Mouse (Mus musculus) liver, embryonic 16.5 days (tissue): Measurements from ENCODE around the gene Vps35l. TPM values are rescaled to one million over a fixed set of nuclear protein-coding genes. Genes with fewer than 3 reads are reported as not detected.

Experiments
- ATAC-seq: fragments of 200-750 bp; cut with Nextera tagmentation; 2 replicates; pipeline ENCODE4 v1.8.0; 2017; ENCODE audit warnings: low read depth, mild to moderate bottlenecking, moderate number of reproducible peaks, moderate library complexity
- H3K27ac ChIP-seq: fragments of 300-500 bp; sonication (generic); 2 replicates; pipeline ENCODE4 v1.5.1; 2014; ENCODE audit warnings: mild to moderate bottlenecking, low read length
- H3K27me3 ChIP-seq: fragments of 300-500 bp; sonication (generic); 2 replicates; pipeline ENCODE4 v1.6.1; 2014; ENCODE audit warnings: low read depth, low read length, mixed read lengths; ENCODE audit not compliant: control insufficient read depth, insufficient read depth
- H3K36me3 ChIP-seq: fragments of 300-500 bp; sonication (generic); 2 replicates; pipeline ENCODE4 v1.6.1; 2014; ENCODE audit warnings: mild to moderate bottlenecking; ENCODE audit not compliant: control insufficient read depth, insufficient read depth
- H3K4me1 ChIP-seq: fragments of 300-500 bp; sonication (generic); 2 replicates; pipeline ENCODE4 v1.6.1; 2014; ENCODE audit warnings: low read depth, low read length, mixed read lengths; ENCODE audit not compliant: control insufficient read depth
- H3K4me2 ChIP-seq: fragments of 300-500 bp; sonication (generic); 2 replicates; pipeline ENCODE4 v1.6.1; 2014; ENCODE audit warnings: low read depth, low read length, mixed read lengths
- H3K4me3 ChIP-seq: fragments of 300-500 bp; sonication (generic); 2 replicates; pipeline ENCODE4 v1.5.1; 2014; ENCODE audit warnings: low read depth, mild to moderate bottlenecking, low read length
- H3K9ac ChIP-seq: fragments of 300-500 bp; sonication (generic); 2 replicates; pipeline ENCODE4 v1.6.1; 2014; ENCODE audit warnings: low read depth, low read length
- H3K9me3 ChIP-seq: fragments of 300-500 bp; sonication (generic); replicated peaks from 2 replicates; pipeline ENCODE4 v1.6.1; 2016; ENCODE audit warnings: low read length; ENCODE audit not compliant: control insufficient read depth
- WGBS: fragments of 180-500 bp; shearing (Covaris S2); extraction: QIAGEN DNeasy Blood & Tissue Kit; methylation state at CpG from one replicate; pipeline ENCODE4 v1.1.7; 2014; ENCODE audit not compliant: insufficient replicate concordance; 5-methylcytosine and 5-hydroxymethylcytosine counted together
- polyA plus RNA-seq: library from polyadenylated mRNA; unstranded; fragments of >200 nt; fragmentation: Nextera tagmentation; extraction: Ambion mirVana; gene quantifications from 2 replicates; pipeline ENCODE4 v1.2.1, GENCODE M21; 2015

Gene Vps35l
- polyA plus RNA-seq, 1 experiment from 2014 or later, result 31.3 TPM

GRCm38 (mm10) chr7:118778561-118778960, 38.5 kb downstream of the Vps35l start:
- Histone ChIP-seq H3K9me3 (no peaks in the 10 kb centered on the region), H3K4me1 (no peaks in the 10 kb centered on the region), H3K4me3 (no peak overlapping the region), H3K4me2 (no peak overlapping the region), H3K27me3 (no peaks in the 10 kb centered on the region), H3K9ac (no peak overlapping the region), H3K27ac (no peak overlapping the region), H3K36me3 (no peaks in the 10 kb centered on the region)
- ATAC-seq, result no peak
- WGBS, result 73% methylated on average over 6 of the region's 6 CpGs

DNA sequence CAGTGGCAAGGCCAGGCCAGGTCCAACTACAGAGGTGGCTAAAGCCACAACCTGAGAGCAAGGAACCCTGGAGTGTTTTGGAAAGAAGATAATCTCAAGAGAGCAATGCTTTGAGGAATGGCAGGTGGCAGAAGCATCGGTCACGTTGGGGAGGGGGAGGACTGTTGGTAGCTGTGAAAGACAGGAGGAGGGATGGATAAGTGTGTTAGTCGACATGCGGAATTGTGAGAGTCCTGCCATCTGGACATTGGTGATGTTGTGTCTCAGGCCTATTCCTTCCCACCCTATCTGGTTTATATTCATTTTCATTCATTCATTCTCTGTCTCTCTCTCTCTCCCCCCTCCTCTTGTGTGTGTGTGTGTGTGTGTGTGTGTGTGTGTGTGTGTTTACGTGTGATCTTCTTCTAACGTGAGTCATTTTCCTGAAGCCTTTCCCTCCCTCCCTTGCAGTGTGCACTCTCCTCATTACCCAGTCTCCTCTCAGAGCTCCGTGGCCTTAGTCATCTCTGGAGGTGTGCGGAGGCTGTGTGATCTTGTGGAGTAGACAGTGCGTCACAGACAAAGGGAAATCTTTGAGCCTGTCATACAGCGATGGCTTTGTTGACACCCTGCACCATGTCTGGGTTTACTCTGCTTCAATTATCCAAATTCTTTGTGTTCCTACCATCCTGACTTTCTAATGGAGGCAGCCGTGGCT, 43.4 kb downstream of the Vps35l start:
- Histone ChIP-seq H3K9me3 (no peaks in the 10 kb centered on the region), H3K4me1 (no peaks in the 10 kb centered on the region), H3K27ac (no peak overlapping the region), H3K27me3 (no peaks in the 10 kb centered on the region), H3K4me2 (no peak overlapping the region), H3K4me3 (no peak overlapping the region), H3K9ac (no peak overlapping the region), H3K36me3 (no peaks in the 10 kb centered on the region)
- ATAC-seq, result no peak
- 75% methylated on average over 11 of the region's 11 CpGs for WGBS

GRCm38 (mm10) chr7:118786091-118786490, 46.1 kb downstream of the Vps35l start:
- WGBS, result 74% methylated on average over 6 of the region's 6 CpGs
- H3K4me2 ChIP-seq, result no peak overlapping the region
- H3K9ac ChIP-seq, result no peak overlapping the region
- ATAC-seq, result no peak
- H3K27me3 ChIP-seq, result no peaks in the 10 kb centered on the region
- H3K4me1 ChIP-seq, result no peaks in the 10 kb centered on the region
- H3K4me3 ChIP-seq, result no peak overlapping the region
- no peak overlapping the region for H3K27ac ChIP-seq
- H3K36me3 ChIP-seq, result no peaks in the 10 kb centered on the region
- no peaks in the 10 kb centered on the region for H3K9me3 ChIP-seq

GRCm38 (mm10) chr7:118787326-118787725, 47.3 kb downstream of the Vps35l start:
- Histone ChIP-seq H3K27me3 (no peaks in the 10 kb centered on the region), H3K9me3 (no peaks in the 10 kb centered on the region), H3K4me2 (no peak overlapping the region), H3K36me3 (no peaks in the 10 kb centered on the region), H3K9ac (no peak overlapping the region), H3K27ac (no peak overlapping the region), H3K4me3 (no peak overlapping the region), H3K4me1 (no peaks in the 10 kb centered on the region)
- 74% methylated on average over 5 of the region's 5 CpGs for WGBS
- no peak for ATAC-seq

DNA sequence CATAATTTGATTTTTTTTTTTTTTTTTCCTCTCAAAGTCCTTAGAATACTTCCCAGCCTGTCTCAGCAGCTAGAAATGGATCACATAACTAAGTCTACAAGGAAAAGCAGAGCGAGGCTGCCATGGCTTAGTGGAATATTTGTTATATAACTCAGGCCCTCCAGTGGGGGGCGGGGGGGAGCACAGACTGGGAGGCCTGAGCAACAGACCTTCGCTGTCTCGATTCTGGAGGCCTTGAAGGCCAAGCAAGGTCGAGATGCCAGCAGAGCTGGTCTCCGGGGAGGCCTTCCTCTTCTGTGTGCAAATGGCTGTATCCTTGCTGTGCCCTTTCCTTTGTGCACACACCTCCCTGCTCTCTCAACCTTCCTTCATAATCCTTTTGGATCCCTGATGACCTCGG, 48.5 kb downstream of the Vps35l start:
- Histone ChIP-seq H3K4me1 (no peaks in the 10 kb centered on the region), H3K27ac (no peak overlapping the region), H3K9ac (no peak overlapping the region), H3K4me2 (no peak overlapping the region), H3K27me3 (no peaks in the 10 kb centered on the region), H3K36me3 (no peaks in the 10 kb centered on the region), H3K4me3 (no peak overlapping the region), H3K9me3 (no peaks in the 10 kb centered on the region)
- WGBS, result 64% methylated on average over 7 of the region's 7 CpGs
- ATAC-seq, result no peak

GRCm38 (mm10) chr7:118790292-118790691, 50.3 kb downstream of the Vps35l start:
- Histone ChIP-seq H3K4me3 (no peak overlapping the region), H3K9me3 (no peaks in the 10 kb centered on the region), H3K27ac (no peak overlapping the region), H3K4me1 (no peaks in the 10 kb centered on the region), H3K27me3 (no peaks in the 10 kb centered on the region), H3K4me2 (no peak overlapping the region), H3K36me3 (no peaks in the 10 kb centered on the region), H3K9ac (no peak overlapping the region)
- ATAC-seq, result no peak
- WGBS, result 66% methylated on average over 5 of the region's 5 CpGs

GRCm38 (mm10) chr7:118793899-118794298, 53.9 kb downstream of the Vps35l start:
- H3K36me3 ChIP-seq, result no peaks in the 10 kb centered on the region
- no peak overlapping the region for H3K27ac ChIP-seq
- no peak overlapping the region for H3K4me3 ChIP-seq
- 74% methylated on average over 8 of the region's 8 CpGs for WGBS
- H3K9me3 ChIP-seq, result no peaks in the 10 kb centered on the region
- H3K9ac ChIP-seq, result no peak overlapping the region
- H3K4me2 ChIP-seq, result no peak overlapping the region
- no peaks in the 10 kb centered on the region for H3K4me1 ChIP-seq
- no peak for ATAC-seq
- no peaks in the 10 kb centered on the region for H3K27me3 ChIP-seq

- no peak overlapping the region for H3K4me2 ChIP-seq
- no peaks in the 10 kb centered on the region for H3K27me3 ChIP-seq
- no peaks in the 10 kb centered on the region for H3K9me3 ChIP-seq
- WGBS, result 76% methylated on average over 8 of the region's 8 CpGs
- no peak overlapping the region for H3K4me3 ChIP-seq
- H3K4me1 ChIP-seq, result no peaks in the 10 kb centered on the region
- H3K36me3 ChIP-seq, result peaks cover 3% of the 10 kb centered on the region; the same call in 1 of the 2 replicates
- no peak for ATAC-seq
- no peak overlapping the region for H3K27ac ChIP-seq
- H3K9ac ChIP-seq, result no peak overlapping the region
These were observed 55.8 kb downstream of the Vps35l start for GRCm38 (mm10) chr7:118795779-118796178.

GRCm38 (mm10) chr7:118796838-118797237, 56.8 kb downstream of the Vps35l start:
- WGBS, result 78% methylated on average over 9 of the region's 9 CpGs
- no peak overlapping the region for H3K27ac ChIP-seq
- no peak overlapping the region for H3K4me2 ChIP-seq
- no peak overlapping the region for H3K9ac ChIP-seq
- H3K36me3 ChIP-seq, result peaks cover 3% of the 10 kb centered on the region; the same call in 1 of the 2 replicates
- no peaks in the 10 kb centered on the region for H3K4me1 ChIP-seq
- H3K4me3 ChIP-seq, result no peak overlapping the region
- no peaks in the 10 kb centered on the region for H3K27me3 ChIP-seq
- no peaks in the 10 kb centered on the region for H3K9me3 ChIP-seq
- ATAC-seq, result no peak
